Mouse (Mus musculus): ENCODE results near the gene Inpp5e.
A peak's percentile ranks its signal among the peaks of the same experiment; 100 is the strongest.

The Inpp5e gene

DNA sequence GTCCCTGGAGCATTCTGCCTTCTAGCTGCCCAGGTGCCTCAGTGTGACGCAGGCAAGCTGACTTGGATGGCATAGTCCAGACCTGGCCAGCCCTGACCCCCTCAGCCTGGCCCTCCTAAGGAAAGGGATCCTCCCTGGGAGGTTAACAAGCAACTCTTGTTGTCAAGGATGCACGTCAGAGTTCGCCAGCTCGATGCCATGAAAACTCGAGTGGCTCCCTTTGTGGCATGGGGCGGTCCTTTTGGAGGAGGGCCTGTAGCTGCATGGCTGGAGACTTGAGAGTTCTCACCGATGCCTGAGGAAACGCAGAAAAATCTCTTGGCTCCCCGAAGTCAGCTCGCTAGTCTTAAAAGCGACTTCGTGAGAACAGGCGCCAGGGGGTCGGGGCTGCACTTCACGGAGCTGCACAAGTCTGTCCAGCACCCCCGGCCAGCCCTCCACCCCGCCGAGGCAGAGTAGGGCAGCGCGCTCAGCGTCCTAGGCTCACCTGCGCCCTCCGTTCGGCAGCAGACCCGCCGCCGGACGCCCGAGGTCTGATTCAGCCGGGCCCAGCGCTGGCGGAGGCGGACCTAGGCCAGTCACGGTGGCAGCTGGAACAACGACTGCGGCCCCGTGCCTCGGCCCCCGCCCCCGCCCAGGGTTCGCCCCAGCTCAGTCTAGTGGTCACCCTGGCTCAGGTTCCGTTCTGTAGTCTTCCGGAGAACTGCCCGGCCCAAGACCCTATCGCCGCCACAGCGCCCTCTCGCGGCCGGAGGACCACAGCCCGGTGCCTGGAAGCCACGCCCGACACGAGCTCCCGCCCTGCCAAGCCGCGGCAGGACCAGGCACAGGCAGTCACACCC is at the start of gene Inpp5e:
Gene Inpp5e (minus strand): TSS at position 689 of the 842 bp plus-strand sequence.
- DNase-seq = peak; percentile 96 to 97

DNA sequence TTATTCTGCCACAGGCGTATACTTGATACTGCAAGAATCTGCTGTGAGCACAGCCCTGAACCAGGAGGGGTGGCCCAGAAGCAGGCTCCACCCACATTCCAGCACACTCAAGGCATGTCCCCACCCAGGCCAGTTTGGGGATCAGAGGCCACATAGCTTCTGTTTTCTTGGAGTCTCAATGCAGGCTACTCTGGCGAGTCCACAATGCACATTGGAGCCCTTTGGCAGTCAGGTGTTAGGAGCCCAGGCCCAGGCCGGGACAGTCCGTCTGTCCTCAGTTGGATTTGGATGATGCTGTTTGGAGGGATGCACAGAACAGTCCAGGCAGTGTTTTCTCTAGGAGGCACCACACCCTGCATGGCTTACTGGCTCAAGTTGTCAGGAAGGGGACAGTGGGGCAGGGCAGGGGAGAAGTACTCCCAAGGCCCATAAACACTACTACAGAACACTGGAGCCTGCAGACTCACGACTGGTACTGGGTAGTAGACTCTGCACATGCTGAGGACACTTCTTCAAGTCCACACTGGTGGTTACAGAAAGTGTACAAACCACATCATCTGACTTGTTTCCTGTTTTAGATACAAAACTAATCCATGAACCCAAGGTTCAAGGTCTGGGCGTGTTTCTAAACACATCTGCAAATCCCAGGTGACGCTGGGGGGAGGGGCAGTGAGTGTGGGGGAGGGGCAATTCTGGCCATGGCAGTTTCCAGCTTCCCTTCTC is 49.6 kb upstream of the Inpp5e start:
- peak; percentile 75 to 79 for DNase-seq

DNA sequence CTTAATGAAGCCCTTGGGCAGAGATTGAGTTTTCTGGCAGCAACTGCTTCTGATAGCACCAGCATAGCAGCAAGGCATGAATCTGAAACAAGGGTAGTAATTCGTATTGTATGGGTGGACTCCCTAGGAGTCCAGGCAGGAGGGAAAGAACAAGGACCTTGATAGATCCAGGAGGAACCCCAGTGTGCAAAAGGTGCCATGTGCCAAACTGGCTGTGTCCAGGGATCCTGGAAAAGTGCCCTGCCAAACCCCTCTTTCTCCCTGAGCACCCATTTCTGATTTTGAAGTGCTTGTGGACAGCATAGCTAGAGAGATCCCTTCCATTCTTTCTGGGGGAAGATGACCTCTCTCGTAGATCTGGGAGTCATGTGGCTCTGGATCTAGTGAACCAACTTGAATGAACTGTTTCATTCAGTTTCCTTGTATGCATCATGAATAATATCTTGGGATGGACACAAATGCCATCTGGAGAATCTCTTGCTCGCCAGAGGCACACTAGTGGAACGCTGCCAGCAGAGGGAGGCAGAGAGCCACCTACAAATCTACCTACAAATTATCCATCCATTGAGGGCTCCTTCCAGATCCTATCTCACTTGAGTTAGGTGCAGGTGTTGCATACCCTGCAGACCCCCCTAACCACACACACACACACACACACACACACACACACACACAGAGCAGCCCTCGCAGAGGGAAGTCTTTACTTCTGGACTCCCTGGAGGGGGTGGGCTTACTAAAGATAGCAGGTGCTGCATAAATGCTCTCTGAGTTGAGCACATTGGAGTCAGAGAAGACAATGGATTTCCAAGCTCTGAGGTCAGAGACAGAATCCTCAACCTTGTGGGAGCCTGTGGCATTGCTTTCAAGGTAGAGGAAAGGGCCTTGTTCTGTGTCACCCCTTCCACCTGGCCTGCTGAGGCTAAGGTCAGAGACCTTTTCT is 40.4 kb upstream of the Inpp5e start:
- DNase-seq = peak; percentile 68 to 83

DNA sequence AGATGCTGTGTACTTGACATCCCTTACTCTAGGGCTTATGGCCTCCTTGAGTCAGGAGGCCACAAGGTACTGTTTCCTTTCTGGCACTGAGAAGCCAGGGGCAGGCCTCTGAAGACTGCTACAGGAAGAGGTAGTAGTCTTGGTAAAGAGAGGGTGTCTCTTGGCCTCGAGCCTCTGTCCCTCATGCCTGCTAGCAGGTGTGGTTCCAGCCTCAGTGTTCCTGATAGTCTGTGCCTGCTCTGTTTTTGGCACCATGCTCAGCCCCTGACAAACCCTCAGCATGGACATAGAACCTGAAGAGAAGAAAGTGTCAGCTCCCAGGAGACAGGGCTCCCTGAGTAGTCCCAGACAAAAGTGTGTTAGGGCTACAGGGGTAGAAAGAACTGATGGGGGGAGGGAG is 38.4 kb upstream of the Inpp5e start:
- no peak for DNase-seq

DNA sequence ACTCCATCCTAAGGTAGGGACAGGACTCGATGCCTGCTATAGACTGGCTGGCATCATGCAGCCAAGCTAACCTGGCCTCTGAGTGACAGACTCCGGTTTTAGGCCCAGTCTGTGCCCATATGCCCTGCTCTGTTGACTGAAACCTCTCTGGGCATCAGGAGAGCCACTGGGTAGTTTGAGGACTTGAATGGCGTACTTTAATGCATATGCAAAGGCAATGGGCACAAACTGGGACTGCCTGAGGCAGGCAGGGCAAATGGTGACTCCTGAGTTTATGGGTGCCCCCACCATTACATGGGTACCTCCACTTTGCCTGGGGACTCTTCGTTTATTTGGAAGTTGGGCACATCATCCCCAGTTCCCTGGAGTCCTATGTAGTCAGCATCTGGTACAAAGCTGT is 37.7 kb upstream of the Inpp5e start:
- no peak for DNase-seq

DNA sequence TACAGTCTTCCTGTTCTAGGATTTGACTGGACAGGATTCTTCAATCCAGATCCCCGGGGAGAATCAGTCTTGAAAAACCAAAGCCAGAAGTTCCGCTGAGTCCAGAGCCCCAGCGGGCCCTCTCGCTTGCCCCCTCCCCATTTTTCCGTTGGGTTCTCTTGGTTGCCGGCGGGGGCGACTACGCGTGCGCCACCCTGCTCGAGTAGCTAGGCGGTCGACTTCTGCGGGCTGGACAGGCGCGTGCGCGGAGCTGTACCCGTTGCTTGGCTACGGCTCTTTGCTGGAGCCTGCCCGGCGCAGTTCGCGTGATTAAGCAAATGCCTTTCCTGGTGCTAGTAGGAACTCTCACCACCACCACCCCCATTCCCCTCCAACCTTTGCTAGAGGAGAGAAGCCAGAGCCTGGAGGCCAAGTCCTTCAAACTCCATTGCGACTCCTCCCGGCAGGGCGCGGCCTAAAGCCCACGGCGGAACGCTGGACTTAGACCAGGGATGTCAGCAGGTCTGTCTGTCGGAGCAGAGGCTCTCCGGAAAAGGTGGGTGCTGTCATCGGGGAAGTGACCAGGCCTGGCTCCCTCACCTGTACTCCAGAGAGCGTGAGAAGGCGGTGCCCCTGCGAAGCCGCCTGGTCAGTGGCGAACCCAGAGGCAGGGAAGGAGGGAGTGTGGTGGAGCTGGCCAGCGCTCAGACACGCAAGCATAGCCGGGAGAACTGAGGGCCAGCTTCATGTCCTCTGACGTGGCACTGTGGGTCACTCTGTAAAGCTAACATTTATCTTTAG is 36.9 kb upstream of the Inpp5e start:
- peak; percentile 94 to 96 for DNase-seq

DNA sequence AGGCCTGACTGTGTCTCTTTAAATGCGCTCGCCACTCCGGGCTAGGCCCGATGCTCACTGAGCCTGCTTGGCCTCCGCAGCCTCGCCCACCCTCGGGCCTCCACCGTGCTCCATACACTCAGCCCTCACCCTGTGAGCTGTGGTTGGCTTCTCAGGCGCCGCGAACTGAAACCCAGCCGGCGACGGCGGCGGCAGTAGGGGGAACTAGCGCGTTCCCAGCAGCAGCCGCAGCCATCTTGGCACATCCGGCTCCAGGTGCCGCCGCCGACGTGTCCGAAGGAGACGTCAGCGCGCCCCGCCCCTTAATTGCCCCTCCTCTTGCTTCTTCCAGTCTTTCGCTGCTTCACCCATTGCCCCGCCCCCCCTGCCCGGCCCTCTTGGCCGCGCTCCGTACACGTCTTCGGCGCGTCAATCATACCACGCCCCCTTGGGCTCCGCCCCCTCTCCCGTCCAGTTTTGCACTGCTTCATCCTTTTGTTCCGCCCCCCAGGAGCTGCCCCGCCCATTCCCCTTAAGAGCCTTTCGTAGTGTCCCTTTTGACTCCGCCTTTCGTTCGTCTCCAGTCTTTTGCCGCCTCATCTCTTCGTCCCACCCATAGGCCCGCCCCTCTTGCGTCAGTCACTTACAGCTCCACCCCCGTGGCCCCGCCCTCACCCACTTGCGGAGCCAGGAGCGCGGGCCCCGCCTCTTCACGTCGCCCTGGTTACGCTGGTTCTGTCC is 36.1 kb upstream of the Inpp5e start, which contains the start of gene Sec16a:
Gene Sec16a (minus strand): TSS at position 271 of the 720 bp plus-strand sequence.
- peak; percentile 100 for DNase-seq

DNA sequence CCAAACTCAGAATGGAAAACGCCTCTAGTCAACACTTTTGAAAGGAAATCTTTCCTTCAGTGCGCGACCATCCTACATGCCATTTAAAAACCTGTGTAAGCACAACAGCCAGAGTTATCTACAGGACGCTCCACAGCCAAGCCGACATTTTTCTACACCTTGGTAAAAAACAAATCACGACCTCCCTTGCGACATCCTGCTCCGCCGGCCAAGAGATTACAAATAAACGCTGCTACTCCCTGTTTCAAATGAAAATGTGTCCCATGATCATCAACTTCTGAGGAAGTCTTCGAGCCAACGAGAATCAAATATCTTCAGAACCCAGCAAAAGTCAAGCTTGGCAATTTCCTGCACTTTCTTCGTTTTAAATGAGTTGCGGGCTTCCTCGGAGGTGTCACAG is 35.4 kb upstream of the Inpp5e start:
- no peak for DNase-seq

DNA sequence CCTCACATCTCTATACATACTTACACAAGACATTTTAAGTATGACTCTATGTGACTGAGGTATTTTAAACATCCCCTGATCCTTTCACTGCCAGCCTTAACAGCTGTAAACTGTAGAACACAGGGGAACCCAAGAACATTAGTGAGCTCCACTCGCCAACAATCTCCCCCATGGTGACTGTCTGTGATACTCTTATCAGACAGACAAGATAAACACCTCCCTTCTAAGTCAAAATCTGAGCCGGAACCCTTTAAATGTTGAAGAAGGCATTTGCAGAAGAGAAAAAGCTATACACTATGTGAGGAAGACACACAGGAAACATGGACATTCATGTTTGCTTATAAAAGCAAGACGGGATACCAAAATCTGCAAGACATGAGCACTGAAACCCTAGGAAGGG is 34.9 kb upstream of the Inpp5e start:
- no peak for DNase-seq

DNA sequence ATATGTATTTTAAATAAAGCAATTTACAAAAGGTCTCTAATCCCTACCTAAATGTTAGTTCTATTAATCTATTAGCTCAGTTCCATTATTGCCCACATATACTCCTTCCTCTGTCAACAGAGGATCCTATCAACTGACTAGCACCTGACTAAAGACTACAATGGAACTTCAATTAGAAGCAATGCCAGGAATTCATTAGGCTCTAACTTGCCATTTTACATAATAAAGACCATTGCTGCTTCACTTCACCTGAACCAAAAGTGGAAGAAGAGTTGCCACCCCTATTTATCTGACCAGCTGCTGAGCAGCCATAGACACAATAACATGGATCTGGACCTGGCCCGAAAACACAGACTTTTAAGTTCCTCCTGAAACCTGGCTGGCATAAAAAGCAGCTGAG is 33.8 kb upstream of the Inpp5e start:
- no peak for DNase-seq

DNA sequence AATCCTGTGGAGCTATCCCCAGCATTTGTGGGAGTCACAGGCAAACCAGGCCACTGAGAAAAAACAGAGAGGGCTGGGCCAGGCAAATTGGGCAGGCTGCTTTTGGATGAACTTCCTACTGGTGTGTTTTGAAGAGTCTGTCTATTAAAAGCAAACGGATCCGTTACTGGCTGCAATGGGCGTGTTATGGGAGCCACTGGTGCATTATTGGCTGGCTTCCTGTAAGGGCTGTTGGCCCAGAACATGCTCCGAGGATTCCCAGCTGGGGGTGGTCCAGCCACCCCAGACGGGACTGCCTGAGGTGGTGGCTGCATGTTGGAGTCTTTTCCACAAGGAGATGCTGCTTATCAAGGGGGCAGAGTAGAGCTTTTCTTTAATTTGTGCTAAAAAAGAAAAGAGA is 32.7 kb upstream of the Inpp5e start:
- no peak for DNase-seq

DNA sequence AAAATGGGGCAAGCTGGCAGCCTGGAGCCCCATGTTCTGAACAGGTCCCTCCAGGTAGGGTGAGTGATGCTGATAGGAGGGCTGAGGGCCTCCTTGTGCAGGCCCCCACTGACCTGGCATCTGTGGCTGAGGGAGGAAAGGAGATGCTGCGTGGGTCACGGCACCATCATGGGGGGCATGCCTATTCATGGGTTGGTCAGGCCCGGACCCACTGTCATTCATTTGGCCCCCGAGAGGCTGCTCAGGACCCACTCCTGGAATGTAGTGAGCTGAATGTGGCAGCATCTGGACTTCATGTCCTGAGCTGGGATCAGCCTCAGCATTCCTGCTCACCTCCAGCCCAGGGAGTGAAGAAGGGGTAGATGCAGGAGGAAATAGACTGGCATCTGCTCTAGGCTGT is 32.3 kb upstream of the Inpp5e start:
- no peak for DNase-seq

DNA sequence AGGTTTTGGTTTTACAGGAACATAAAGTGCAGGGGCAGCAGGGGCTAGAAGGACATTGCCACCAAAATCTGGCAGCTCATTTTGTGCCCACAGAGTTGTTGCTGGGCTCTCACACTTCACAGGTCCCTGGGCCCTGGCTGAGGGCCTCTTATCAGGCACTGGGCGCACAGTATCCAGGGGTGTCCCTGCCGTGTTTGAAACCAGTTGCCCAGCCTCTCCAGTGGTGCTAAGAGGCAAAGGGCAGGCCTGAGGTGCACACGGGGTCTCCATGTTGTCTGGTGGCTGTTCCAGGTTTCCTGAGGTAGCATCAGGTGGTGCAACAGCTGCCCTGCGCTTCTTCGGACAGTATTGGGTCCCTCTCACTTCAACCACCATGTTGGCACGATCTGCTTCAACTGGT is 30.7 kb upstream of the Inpp5e start:
- DNase-seq = no peak

DNA sequence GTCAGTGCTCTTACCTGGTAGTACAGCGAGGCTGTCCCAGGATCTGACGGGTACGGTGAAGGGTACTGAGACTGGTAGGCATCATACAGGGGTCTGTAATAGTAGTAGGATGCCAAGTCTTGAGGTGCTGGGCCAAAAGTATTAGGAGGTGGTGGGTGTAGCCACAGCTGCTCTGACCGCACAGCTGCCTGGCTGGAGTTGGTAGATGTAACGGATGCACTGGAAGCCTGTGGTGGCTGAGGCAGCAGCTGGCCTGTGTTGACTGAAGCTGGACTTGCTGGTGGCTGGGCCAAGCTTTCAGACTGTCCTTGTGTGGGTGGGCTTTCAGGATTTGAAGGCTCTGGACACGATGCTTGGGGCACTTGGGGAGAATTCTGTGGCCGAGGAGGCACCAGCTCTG is 29.4 kb upstream of the Inpp5e start:
- no peak for DNase-seq

DNA sequence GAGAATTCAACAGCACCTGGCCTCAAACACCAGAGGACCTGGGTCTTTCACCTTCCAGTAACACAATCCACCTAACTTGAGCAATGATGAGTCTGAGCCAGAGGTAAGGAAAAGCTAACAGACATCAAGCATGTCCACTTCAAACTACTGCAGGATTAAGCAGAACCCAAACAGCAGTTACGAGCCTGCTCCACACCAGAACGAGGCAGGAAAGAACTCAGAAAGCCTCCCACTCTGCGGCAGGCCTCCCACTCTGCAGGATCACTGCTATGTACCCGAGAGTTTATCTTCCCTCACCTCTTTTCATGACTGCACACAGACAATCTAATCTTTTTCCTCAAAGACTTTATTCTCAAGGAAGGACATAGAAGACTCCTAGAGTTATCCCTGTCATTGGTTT is 28.2 kb upstream of the Inpp5e start:
- no peak for DNase-seq

DNA sequence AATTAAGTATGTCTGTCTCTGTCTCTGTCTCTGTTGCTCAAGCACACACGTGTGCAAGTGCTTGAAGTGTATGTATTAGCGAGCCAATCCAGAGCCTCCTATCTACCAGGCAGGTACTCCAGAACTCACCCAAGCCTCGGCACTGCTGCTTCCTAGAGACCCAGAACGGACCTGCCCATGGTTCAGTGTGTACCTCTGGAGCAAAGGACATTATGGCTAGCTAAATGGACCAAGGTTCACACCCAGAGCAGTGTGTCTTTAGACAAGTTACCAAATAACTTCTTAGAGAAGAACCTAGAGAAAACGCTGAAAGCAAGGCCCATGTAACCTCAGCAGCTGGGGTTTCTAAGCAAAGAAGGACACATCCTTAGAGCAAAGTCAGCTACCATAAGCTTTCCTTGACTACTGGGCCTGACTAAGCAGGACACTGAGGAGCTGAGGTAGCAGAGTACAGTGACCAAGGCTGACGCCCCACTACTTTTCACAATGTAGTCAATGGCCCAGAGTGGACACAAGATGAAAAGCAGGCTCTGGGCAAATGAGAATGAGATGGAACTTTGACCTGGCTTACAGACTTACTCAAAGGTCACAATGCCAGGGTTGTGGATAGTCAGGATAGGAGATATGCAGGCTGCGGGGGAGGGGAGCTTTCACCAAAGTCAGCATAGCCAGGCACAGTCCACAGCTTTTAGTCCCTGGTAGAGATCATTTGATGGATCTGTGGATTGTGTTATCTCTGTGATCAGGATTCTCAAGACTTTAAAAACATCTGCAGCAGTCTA is 26.0 kb upstream of the Inpp5e start:
- DNase-seq = peak; percentile 64 to 73

DNA sequence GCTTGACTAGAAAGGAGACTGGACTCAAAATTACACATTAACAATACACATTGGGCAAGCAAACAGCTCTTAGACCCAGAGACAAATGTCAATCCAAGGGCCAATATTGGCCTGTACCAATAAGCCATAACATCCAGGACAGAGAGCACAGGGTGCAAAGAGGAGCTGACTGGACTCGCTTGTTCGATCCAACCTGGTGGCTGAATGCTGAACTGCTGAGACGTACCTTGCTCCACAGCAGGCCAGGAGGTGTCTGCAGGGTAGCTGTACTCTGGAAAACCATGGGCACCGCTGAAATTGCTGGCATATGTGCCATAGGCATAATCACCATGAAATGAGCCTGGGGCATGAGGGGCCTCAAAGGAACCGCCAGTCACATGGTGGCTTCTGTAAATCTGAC is 20.8 kb upstream of the Inpp5e start:
- DNase-seq = no peak

DNA sequence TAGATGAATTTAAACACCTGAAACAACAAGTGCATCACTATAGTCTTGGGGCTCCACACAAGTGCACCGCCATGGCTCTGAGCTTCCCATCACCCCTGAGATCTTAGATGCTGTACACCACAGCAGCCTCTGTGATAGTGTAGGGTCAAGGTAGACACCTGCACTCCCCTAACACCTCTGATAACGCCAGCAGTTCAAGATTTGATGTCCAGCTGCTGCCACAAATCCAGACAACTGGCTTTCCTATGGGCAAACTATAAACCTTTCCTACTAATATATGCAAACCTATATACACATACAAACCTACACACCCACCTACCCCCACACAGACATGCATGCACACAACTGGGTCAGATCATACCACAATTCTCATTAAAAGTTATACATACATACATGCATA is 15.5 kb upstream of the Inpp5e start:
- DNase-seq = no peak

DNA sequence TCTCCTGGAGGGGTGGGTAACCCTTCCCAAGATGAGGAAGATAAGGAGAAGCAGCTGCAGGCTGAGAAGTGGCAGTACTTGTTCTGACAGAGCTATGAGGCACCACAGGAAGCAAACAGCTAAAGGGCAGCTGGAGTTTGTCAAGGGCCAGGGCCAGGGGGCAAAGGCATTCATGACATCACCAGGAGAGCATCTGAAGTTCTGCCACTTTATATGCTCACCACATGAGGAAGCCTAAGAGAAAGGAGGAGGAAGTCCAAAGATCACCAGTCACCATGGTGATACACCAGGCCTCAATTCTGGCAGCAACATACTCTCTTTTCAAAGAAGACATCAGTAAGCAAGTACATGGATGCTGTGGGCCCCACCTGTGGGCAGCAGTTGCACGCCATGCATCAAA is 14.1 kb upstream of the Inpp5e start:
- peak; percentile 66 to 79 for DNase-seq

DNA sequence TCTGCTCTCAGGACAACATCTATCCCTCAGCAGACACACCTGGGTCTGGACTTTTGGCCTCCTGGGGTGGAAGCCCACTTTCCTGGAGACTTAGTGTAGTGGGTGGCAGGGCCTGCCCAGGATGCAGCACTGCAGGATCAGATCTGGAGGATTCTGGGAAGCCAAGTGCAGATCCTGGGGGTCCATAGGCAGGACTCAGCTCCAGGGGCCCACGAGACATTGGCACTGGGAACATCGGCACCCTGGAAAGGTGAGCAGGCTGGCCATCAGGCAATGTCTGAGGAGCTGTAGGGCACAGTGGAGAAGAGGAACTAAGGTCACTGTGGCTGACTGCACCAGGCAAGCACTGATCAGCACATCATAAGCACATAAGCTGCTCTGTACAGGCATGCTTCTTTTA is 13.0 kb upstream of the Inpp5e start:
- no peak for DNase-seq

DNA sequence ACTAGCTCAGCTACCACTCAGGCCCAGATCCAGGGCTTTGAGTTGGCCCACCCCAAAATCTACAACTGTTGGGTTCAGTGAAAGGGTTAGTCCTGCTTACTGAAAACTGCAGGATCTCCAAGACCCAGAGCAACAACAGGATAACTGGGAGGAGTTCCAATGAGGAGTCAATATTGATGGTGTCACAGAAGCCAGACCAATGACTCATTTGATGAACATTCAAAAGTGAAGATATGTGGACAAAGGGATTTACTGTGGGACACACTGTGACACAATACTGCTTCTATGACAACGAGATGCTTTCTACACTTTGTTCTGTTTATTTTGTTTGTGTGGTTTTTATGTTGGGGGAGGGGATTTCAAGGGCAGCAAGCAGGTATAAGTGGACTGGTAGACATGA is 9.1 kb upstream of the Inpp5e start:
- no peak for DNase-seq
